Mouse (Mus musculus) ES-Bruce4 (cell line): ENCODE results near the gene Mcur1.

ENCODE experiments used
- CTCF ChIP-seq: IDR thresholded peaks from one replicate; pipeline ENCODE4 v1.8.1; 2011; ENCODE audit warnings: low read depth, low read length
- POLR2A ChIP-seq: IDR thresholded peaks from one replicate; pipeline ENCODE4 v1.8.1; 2011; ENCODE audit warnings: low read length; ENCODE audit not compliant: insufficient read depth

GRCm38 (mm10) chr13:43505798-43506197, 54.2 kb downstream of the Mcur1 start:
- TF ChIP-seq CTCF = no peak
- TF ChIP-seq POLR2A = no peak
